Mouse (Mus musculus) thymus, adult 2 months (tissue): ENCODE measurements around the gene Olfr325.

Source experiments
- CTCF ChIP-seq: fragments of 200-500 bp; IDR thresholded peaks from 2 replicates; pipeline ENCODE4 v1.5.1; 2012; ENCODE audit warnings: mild to moderate bottlenecking, control low read depth, low read length, moderate library complexity, borderline replicate concordance; ENCODE audit not compliant: control insufficient read depth, poor library complexity, insufficient read depth; ENCODE audit errors: extremely low read depth
- POLR2A ChIP-seq: fragments of 200-500 bp; IDR thresholded peaks from 2 replicates; pipeline ENCODE4 v1.6.1; 2012; ENCODE audit warnings: mild to moderate bottlenecking, low read length, control low read depth, moderate library complexity; ENCODE audit not compliant: control insufficient read depth, poor library complexity, insufficient read depth; ENCODE audit errors: extremely low read depth

DNA sequence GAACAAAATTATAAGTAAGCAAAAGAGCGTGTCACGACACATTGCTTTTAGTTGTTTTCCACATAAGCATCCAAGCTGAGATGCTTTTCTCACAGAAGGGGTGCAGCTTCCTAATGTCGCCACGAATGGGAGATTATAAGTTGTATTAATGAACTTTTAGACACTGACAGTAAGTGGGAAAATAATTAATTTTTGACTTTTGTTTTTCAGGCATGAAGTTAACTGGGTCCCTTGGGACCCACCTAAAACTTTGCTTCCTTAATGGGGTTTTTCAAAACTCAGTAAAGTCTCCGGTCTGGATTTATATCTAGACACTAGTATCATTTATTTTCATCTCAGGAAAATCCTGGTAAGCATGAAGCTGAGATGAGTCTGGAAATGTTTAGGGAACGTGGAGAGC, 17.3 kb downstream of the Olfr325 start, which contains the start of gene Olfr324:
- no peak for TF ChIP-seq CTCF
- no peak for TF ChIP-seq POLR2A
